Mouse (Mus musculus): Measurements from ENCODE around the gene Psmd9.

GRCm38 (mm10) chr5:123132308-123133071 lies 36.7 kb upstream of the Psmd9 start, which contains the start of gene Rhof:
- peak; percentile 94 for TF ChIP-seq CTCF (IDR thresholded peaks at IDR 0.05; ENCODE audit: control insufficient read depth, insufficient read depth, insufficient replicate concordance, low read depth, low read length)
- no peak; the same call in 1 of the 2 replicates for TF ChIP-seq POLR2A (IDR thresholded peaks at IDR 0.05; ENCODE audit: control insufficient read depth, low read depth, low read length)

Data from testis, adult 2 months (tissue).